Mouse (Mus musculus): ENCODE results near the gene Suclg2.

- TF ChIP-seq EP300 (IDR thresholded peaks at IDR 0.05; ENCODE audit: low read depth) (no peak), CTCF (IDR thresholded peaks at IDR 0.05; ENCODE audit: low read depth) (no peak)
Measured at GRCm38 (mm10) chr6:95694910-95695309, 23.7 kb downstream of the Suclg2 start.

Data from heart, postnatal 0 days (tissue).